16 mouse cellular contexts compared by ENCODE assay signal in genomic region chr11:72203440-72203839, GRCm38 (mm10). TPM values are rescaled to one million over a fixed set of nuclear protein-coding genes. Genes with fewer than 3 reads are reported as not detected.
A peak's percentile ranks its signal among the peaks of the same experiment; 100 is the strongest.
DNase-seq lines count a peak whose midpoint lies in the region; ATAC-seq and TF ChIP-seq lines count a peak whose summit lies in the region.
"Had no signal": no experiment of that assay in that cellular context is flagged by ENCODE, and none has a peak within 500 bp of the region (broad histone marks: within the 10 kb centered on the region; RNA-seq: fewer than 3 reads in every experiment).

No protein-coding gene starts in this region.

- 9% methylated on average over 1 of the region's 1 CpGs for WGBS in cerebellum, adult 2 months

- peak; percentile 35 to 53 for DNase-seq in cerebellum, adult 2 months
- no peak for DNase-seq in layer of hippocampus, adult 2 months (ENCODE audit: low spot score in 2 of 2)
- no peak for DNase-seq in layer of hippocampus, postnatal 10 days (ENCODE audit: low spot score in 2 of 2)
- peak; percentile 54 for DNase-seq in brain, adult 2 months (ENCODE audit: low read depth, low spot score)
- DNase-seq in cerebellum, postnatal 36 days, result peak; percentile 35 to 42
- DNase-seq in adrenal gland, adult 8-10 months, result no peak
- DNase-seq: adrenal gland, postnatal 14 days; gastrocnemius, postnatal 10 days; heart, postnatal 36 days had no signal

- H3K27me3 ChIP-seq in cerebellum, adult 2 months (ENCODE audit: control insufficient read depth, insufficient read depth, low read length), result no peaks in the 10 kb centered on the region
- H3K27me3 ChIP-seq: embryonic facial prominence, embryonic 13.5 days; forebrain, embryonic 12.5 days; heart, embryonic 13.5 days; hindbrain, embryonic 15.5 days had no signal

- ATAC-seq in cerebellum, adult (ENCODE audit: insufficient number of reproducible peaks, low FRiP score, low TSS enrichment), result no peak
- ATAC-seq: forebrain, embryonic 16.5 days; intestine, embryonic 16.5 days had no signal

- TF ChIP-seq CTCF in cerebellum, adult 2 months (IDR thresholded peaks at IDR 0.05; ENCODE audit: borderline replicate concordance, insufficient read depth, low read depth, low read length), result no peak
- TF ChIP-seq CTCF in layer of hippocampus, adult 2 months (conservative IDR thresholded peaks at IDR 0.05), result no peak

- TF ChIP-seq POLR2A in cerebellum, adult 2 months (IDR thresholded peaks at IDR 0.05; ENCODE audit: borderline replicate concordance, insufficient read depth, low read length), result no peak

- H3K27ac ChIP-seq in cerebellum, adult 2 months (ENCODE audit: insufficient read depth, low read length), result no peak overlapping the region
- H3K27ac ChIP-seq in layer of hippocampus, adult 2 months, result 0 out of 2 replicates have a peak overlapping the region, but pooled peaks have one; percentile 46
- H3K27ac ChIP-seq: embryonic facial prominence, embryonic 13.5 days; forebrain, embryonic 12.5 days; heart, embryonic 13.5 days; hindbrain, embryonic 15.5 days had no signal

- no peak overlapping the region for H3K4me3 ChIP-seq in cerebellum, adult 2 months (replicated peaks; ENCODE audit: insufficient read depth, low read depth, low read length)
- H3K4me3 ChIP-seq in layer of hippocampus, adult 2 months, result no peak overlapping the region
- H3K4me3 ChIP-seq: embryonic facial prominence, embryonic 13.5 days; forebrain, embryonic 12.5 days; heart, embryonic 13.5 days; hindbrain, embryonic 15.5 days had no signal

- H3K4me1 ChIP-seq in cerebellum, adult 2 months (ENCODE audit: control insufficient read depth, insufficient read depth, low read length), result peaks cover 28% of the 10 kb centered on the region

RNA-seq across cellular contexts. Expression of gene Gm43951, which starts 3.2 kb away (rescaled TPM):
- polyA plus RNA-seq in cerebellum, adult 2 months (2012; rRNA removed), result 2.8 and 3.1 TPM in 2 replicates
- 10 to 100 TPM; 11.0 to 14.1 TPM for total RNA-seq in layer of hippocampus, adult 2 months (2021)
- total RNA-seq in layer of hippocampus, postnatal 10 days (2021), result 10 to 100 TPM; 11.2 to 14.3 TPM
- 1 to 10 TPM in 3 of 4 experiments, under 1 TPM in 1; 0.64 to 2.1 (median 1.3) TPM for total RNA-seq in adrenal gland, adult 8-10 months (2022)

RNA-seq across cellular contexts. Expression of gene 4933427D14Rik, which starts 3.8 kb away (rescaled TPM):
- 19.4 and 19.8 TPM in 2 replicates for polyA plus RNA-seq in cerebellum, adult 2 months (2012; rRNA removed)
- 10 to 100 TPM; 28.9 to 31.1 TPM for total RNA-seq in layer of hippocampus, adult 2 months (2021)
- total RNA-seq in layer of hippocampus, postnatal 10 days (2021), result 10 to 100 TPM; 23.4 to 24.3 TPM
- total RNA-seq in adrenal gland, adult 8-10 months (2022), result 10 to 100 TPM in 2 of 4 experiments, 1 to 10 TPM in 2; 7.0 to 16.0 (median 10.6) TPM

RNA-seq across cellular contexts. Expression of gene Txndc17, which starts 3.9 kb away (rescaled TPM):
- polyA plus RNA-seq in cerebellum, adult 2 months (2012; rRNA removed), result 51.4 and 62.2 TPM in 2 replicates
- 10 to 100 TPM; 30.8 to 31.1 TPM for total RNA-seq in layer of hippocampus, adult 2 months (2021)
- 10 to 100 TPM; 55.1 to 56.5 TPM for total RNA-seq in layer of hippocampus, postnatal 10 days (2021)
- total RNA-seq in adrenal gland, adult 8-10 months (2022), result 10 to 100 TPM; 64.8 to 87.4 (median 71.6) TPM

RNA-seq across cellular contexts. Expression of gene Med31, which starts 12.0 kb away (rescaled TPM):
- 28.5 and 31.7 TPM in 2 replicates for polyA plus RNA-seq in cerebellum, adult 2 months (2012; rRNA removed)
- 10 to 100 TPM; 14.5 to 14.6 TPM for total RNA-seq in layer of hippocampus, adult 2 months (2021)
- 10 to 100 TPM; 14.3 to 15.8 TPM for total RNA-seq in layer of hippocampus, postnatal 10 days (2021)
- 10 to 100 TPM; 10.9 to 15.5 (median 13.1) TPM for total RNA-seq in adrenal gland, adult 8-10 months (2022)

Comparison
In these comparisons a context has a peak if more than half of its experiments do, and no peak if none do; other contexts are left out.
1. DNase-seq: peak in cerebellum, adult 2 months (2 of 2), brain, adult 2 months (single experiment) and cerebellum, postnatal 36 days (2 of 2); none in layer of hippocampus, adult 2 months (0 of 2), layer of hippocampus, postnatal 10 days (0 of 2) and adrenal gland, adult 8-10 months (single experiment).